Mouse (Mus musculus) cerebellum, adult 9-11 months (tissue): ENCODE measurements around the gene Mrps24.

Experiments
- DNase-seq: peaks from one replicate; pipeline ENCODE4 v3.0.0; 2022

Mrps24 gene

GRCm38 (mm10) chr11:5715630-5716105, at the start of gene Mrps24:
Gene Mrps24 (minus strand): TSS chr11:5715680.
- DNase-seq = peak; percentile 8

- no peak for DNase-seq
These were observed 47.1 kb upstream of the Mrps24 start for GRCm38 (mm10) chr11:5762633-5762982.

- peak; percentile 94 for DNase-seq
These were observed 46.5 kb upstream of the Mrps24 start, which contains the start of gene Urgcp for GRCm38 (mm10) chr11:5761820-5762632. Gene Urgcp (minus strand): TSS chr11:5762376.

GRCm38 (mm10) chr11:5753755-5754154, 38.3 kb upstream of the Mrps24 start:
- no peak for DNase-seq

- DNase-seq = no peak
These were observed 29.5 kb upstream of the Mrps24 start for GRCm38 (mm10) chr11:5744951-5745350.

GRCm38 (mm10) chr11:5742106-5742505, 26.6 kb upstream of the Mrps24 start:
- DNase-seq = no peak

- DNase-seq = peak; percentile 81
These were observed 25.6 kb upstream of the Mrps24 start for GRCm38 (mm10) chr11:5740965-5741627.

GRCm38 (mm10) chr11:5740599-5740964, 25.1 kb upstream of the Mrps24 start:
- no peak for DNase-seq

- DNase-seq = peak; percentile 28
These were observed 24.4 kb upstream of the Mrps24 start for GRCm38 (mm10) chr11:5739846-5740245.

- DNase-seq = no peak
These were observed 23.6 kb upstream of the Mrps24 start for GRCm38 (mm10) chr11:5738888-5739632.

GRCm38 (mm10) chr11:5737137-5737536, 21.7 kb upstream of the Mrps24 start:
- no peak for DNase-seq

GRCm38 (mm10) chr11:5734323-5734722, 18.8 kb upstream of the Mrps24 start:
- no peak for DNase-seq

- no peak for DNase-seq
These were observed 16.9 kb upstream of the Mrps24 start for GRCm38 (mm10) chr11:5732401-5732800.

GRCm38 (mm10) chr11:5729582-5729981, 14.1 kb upstream of the Mrps24 start:
- no peak for DNase-seq

GRCm38 (mm10) chr11:5718611-5719354, 3.3 kb upstream of the Mrps24 start:
- DNase-seq = peak; percentile 1

- peak; percentile 5 for DNase-seq
These were observed 1.6 kb upstream of the Mrps24 start for GRCm38 (mm10) chr11:5716938-5717705.

- no peak for DNase-seq
These were observed 766 bp upstream of the Mrps24 start for GRCm38 (mm10) chr11:5716246-5716645.

- DNase-seq = no peak
These were observed 301 bp downstream of the Mrps24 start for GRCm38 (mm10) chr11:5715179-5715578.

- peak; percentile 88 for DNase-seq
These were observed 7.7 kb downstream of the Mrps24 start for GRCm38 (mm10) chr11:5707530-5708353.

- no peak for DNase-seq
These were observed 8.5 kb downstream of the Mrps24 start for GRCm38 (mm10) chr11:5706874-5707529.
